Mouse (Mus musculus) hindbrain, embryonic 11.5 days (tissue): Measurements from ENCODE around the gene Btbd3. TPM values are rescaled to one million over a fixed set of nuclear protein-coding genes. Genes with fewer than 3 reads are reported as not detected.

Source experiments
- ATAC-seq: fragments of 200-750 bp; cut with Nextera tagmentation; 2 replicates; pipeline ENCODE4 v1.8.0; 2017; ENCODE audit warnings: mild to moderate bottlenecking, moderate TSS enrichment, moderate library complexity; ENCODE audit not compliant: low FRiP score
- DNase-seq: peaks from one replicate; pipeline ENCODE4 v3.0.0-alpha.2; 2015; ENCODE audit warnings: low spot score
- H3K27ac ChIP-seq: fragments of 300-500 bp; sonication (generic); 2 replicates; pipeline ENCODE4 v1.5.1; 2014; ENCODE audit warnings: mild to moderate bottlenecking, low read depth, low read length
- H3K27me3 ChIP-seq: fragments of 300-500 bp; sonication (generic); 2 replicates; pipeline ENCODE4 v1.6.1; 2014; ENCODE audit warnings: mild to moderate bottlenecking, low read length, moderate library complexity, mixed read lengths; ENCODE audit not compliant: control insufficient read depth, insufficient read depth
- H3K36me3 ChIP-seq: fragments of 300-500 bp; sonication (generic); 2 replicates; pipeline ENCODE4 v1.6.1; 2014; ENCODE audit warnings: mild to moderate bottlenecking, low read length, moderate library complexity, mixed read lengths; ENCODE audit not compliant: control insufficient read depth, insufficient read depth
- H3K4me1 ChIP-seq: fragments of 300-500 bp; sonication (generic); replicated peaks from 2 replicates; pipeline ENCODE4 v1.6.1; 2014; ENCODE audit warnings: low read length, mixed read lengths; ENCODE audit not compliant: control insufficient read depth, insufficient read depth
- H3K4me2 ChIP-seq: fragments of 300-500 bp; sonication (generic); replicated peaks from 2 replicates; pipeline ENCODE4 v1.6.1; 2014; ENCODE audit warnings: mild to moderate bottlenecking, low read depth, low read length
- H3K4me3 ChIP-seq: fragments of 300-500 bp; sonication (generic); 2 replicates; pipeline ENCODE4 v1.5.1; 2014; ENCODE audit warnings: low read depth, low read length
- H3K9ac ChIP-seq: fragments of 300-500 bp; sonication (generic); 2 replicates; pipeline ENCODE4 v1.6.1; 2014; ENCODE audit warnings: low read depth, low read length
- H3K9me3 ChIP-seq: fragments of 300-500 bp; sonication (generic); 2 replicates; pipeline ENCODE4 v1.6.1; 2016; ENCODE audit warnings: low read length; ENCODE audit not compliant: control insufficient read depth
- WGBS: fragments of 180-500 bp; shearing (Covaris S2); extraction: QIAGEN DNeasy Blood & Tissue Kit; methylation state at CpG from one replicate; pipeline ENCODE4 v1.1.7; 2014; 5-methylcytosine and 5-hydroxymethylcytosine counted together
- polyA plus RNA-seq: library from polyadenylated mRNA; unstranded; fragments of >200 nt; fragmentation: Nextera tagmentation; extraction: Ambion mirVana; gene quantifications from 2 replicates; pipeline ENCODE4 v1.2.1, GENCODE M21; 2014

The Btbd3 gene
- polyA plus RNA-seq, 1 experiment from 2014 or later, result 19.3 TPM

- Histone ChIP-seq H3K9me3 (no peaks in the 10 kb centered on the region), H3K4me3 (no peak overlapping the region), H3K27me3 (no peaks in the 10 kb centered on the region), H3K27ac (no peak overlapping the region), H3K9ac (no peak overlapping the region), H3K4me2 (no peak overlapping the region), H3K36me3 (no peaks in the 10 kb centered on the region), H3K4me1 (no peaks in the 10 kb centered on the region)
- DNase-seq (no peak), ATAC-seq (no peak)
- 83% methylated on average over 11 of the region's 11 CpGs for WGBS
Measured at GRCm38 (mm10) chr2:138555106-138555862, 298.9 kb downstream of the Btbd3 start.

GRCm38 (mm10) chr2:138585930-138586329 lies 329.6 kb downstream of the Btbd3 start:
- Histone ChIP-seq H3K27ac (no peak overlapping the region), H3K4me3 (no peak overlapping the region), H3K36me3 (no peaks in the 10 kb centered on the region), H3K9ac (no peak overlapping the region), H3K4me1 (no peaks in the 10 kb centered on the region), H3K27me3 (no peaks in the 10 kb centered on the region), H3K4me2 (no peak overlapping the region), H3K9me3 (no peaks in the 10 kb centered on the region)
- ATAC-seq (no peak), DNase-seq (no peak)
- WGBS, result 90% methylated on average over 2 of the region's 2 CpGs

GRCm38 (mm10) chr2:138587335-138587734 lies 331.0 kb downstream of the Btbd3 start:
- H3K4me2 ChIP-seq, result no peak overlapping the region
- no peak overlapping the region for H3K9ac ChIP-seq
- no peak overlapping the region for H3K27ac ChIP-seq
- H3K4me3 ChIP-seq, result no peak overlapping the region
- H3K27me3 ChIP-seq, result no peaks in the 10 kb centered on the region
- H3K36me3 ChIP-seq, result no peaks in the 10 kb centered on the region
- DNase-seq (no peak), ATAC-seq (no peak)
- no peaks in the 10 kb centered on the region for H3K4me1 ChIP-seq
- WGBS, result 86% methylated on average over 2 of the region's 2 CpGs
- H3K9me3 ChIP-seq, result no peaks in the 10 kb centered on the region

DNA sequence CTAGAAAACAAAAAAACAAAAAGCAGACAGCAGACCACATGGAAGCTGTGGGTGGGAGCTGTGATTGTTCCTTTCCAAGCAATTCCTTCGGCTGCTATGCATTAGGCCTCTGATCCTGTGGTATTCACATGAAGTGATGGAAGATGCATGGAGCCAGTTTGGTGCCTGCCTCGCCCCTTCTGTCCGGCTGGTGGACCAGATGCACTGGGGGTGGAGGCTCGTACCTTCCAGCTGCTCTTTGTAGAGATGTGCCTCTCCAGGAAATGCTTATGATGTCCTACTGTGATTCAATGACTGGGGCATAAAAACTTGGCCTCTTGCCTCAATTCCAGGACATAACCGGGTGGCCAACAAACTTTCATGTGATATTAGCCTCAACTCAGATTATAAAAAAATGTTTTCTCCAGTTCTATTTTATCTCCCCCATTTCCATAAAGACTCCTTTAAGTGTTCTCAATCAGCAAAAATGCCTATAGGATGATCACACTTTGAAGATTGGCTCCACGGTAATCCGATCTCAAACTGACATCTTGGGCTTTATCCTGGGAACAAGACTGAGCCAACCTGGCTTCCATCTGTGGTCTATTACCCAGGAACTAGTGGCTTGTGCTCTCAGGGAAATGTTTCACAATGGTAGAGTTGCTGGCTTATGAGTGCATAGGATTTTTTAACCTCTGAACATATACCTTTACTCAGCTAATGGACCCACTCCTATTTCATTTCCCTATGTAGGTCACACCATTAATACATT lies 331.6 kb downstream of the Btbd3 start:
- DNase-seq, result no peak
- Histone ChIP-seq H3K27ac (no peak overlapping the region), H3K36me3 (no peaks in the 10 kb centered on the region), H3K4me2 (no peak overlapping the region), H3K4me3 (no peak overlapping the region), H3K27me3 (no peaks in the 10 kb centered on the region), H3K9ac (no peak overlapping the region), H3K9me3 (no peaks in the 10 kb centered on the region), H3K4me1 (no peaks in the 10 kb centered on the region)
- WGBS, result 78% methylated on average over 7 of the region's 7 CpGs
- no peak for ATAC-seq

DNA sequence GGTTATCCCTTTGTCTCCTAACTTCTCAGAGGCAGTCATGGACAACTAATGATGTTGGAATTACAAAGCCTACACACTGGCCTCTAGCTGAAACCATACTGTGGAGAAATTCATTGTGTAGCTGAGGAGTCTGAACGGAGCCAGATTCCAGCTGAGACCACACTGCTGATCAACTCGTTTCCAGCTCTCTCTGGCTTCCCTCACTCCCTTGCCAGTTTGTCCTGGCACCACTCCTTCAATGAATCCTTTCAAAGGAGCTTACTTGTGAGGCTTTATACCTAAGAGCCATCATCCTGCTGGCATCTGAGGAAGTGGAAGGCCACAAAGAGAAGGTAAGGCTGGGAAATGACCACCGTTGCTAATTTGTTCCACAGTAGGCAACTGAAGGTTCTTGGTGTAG lies 332.7 kb downstream of the Btbd3 start:
- Histone ChIP-seq H3K27me3 (no peaks in the 10 kb centered on the region), H3K4me1 (no peaks in the 10 kb centered on the region), H3K36me3 (no peaks in the 10 kb centered on the region), H3K9ac (no peak overlapping the region), H3K4me3 (no peak overlapping the region), H3K27ac (no peak overlapping the region), H3K9me3 (no peaks in the 10 kb centered on the region), H3K4me2 (no peak overlapping the region)
- ATAC-seq, result no peak
- DNase-seq, result no peak
- WGBS, result 78% methylated on average over 3 of the region's 3 CpGs

- 69% methylated on average over 1 of the region's 1 CpGs for WGBS
- no peak overlapping the region for H3K4me2 ChIP-seq
- H3K9me3 ChIP-seq, result no peaks in the 10 kb centered on the region
- ATAC-seq, result no peak
- H3K27ac ChIP-seq, result no peak overlapping the region
- H3K9ac ChIP-seq, result no peak overlapping the region
- H3K4me3 ChIP-seq, result no peak overlapping the region
- no peaks in the 10 kb centered on the region for H3K27me3 ChIP-seq
- no peaks in the 10 kb centered on the region for H3K4me1 ChIP-seq
- no peak for DNase-seq
- no peaks in the 10 kb centered on the region for H3K36me3 ChIP-seq
Measured at GRCm38 (mm10) chr2:138590307-138590706, 333.9 kb downstream of the Btbd3 start.

DNA sequence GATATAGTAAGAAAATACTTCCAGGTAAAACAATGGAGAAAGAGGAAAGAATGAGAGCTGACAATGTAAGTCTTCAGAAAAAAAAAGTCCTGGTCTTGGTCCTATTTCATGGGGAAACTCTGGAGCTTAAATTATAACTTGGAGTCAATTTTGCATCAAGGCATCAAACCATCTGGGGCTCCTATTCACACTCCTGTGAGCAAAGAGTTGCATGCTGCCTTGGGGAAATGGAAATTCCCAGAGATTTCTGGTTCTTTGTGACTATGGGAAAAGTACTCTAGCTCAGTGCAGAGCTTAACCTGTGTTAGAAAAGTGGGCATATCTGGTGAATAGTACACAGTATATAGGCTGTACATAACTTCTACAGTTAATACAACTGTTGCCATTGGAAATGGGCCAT lies 356.0 kb downstream of the Btbd3 start:
- ATAC-seq, result no peak
- DNase-seq, result no peak
- no peaks in the 10 kb centered on the region for H3K27me3 ChIP-seq
- H3K9ac ChIP-seq, result no peak overlapping the region
- H3K9me3 ChIP-seq, result no peaks in the 10 kb centered on the region
- H3K4me1 ChIP-seq, result no peaks in the 10 kb centered on the region
- no peak overlapping the region for H3K4me2 ChIP-seq
- no peak overlapping the region for H3K27ac ChIP-seq
- H3K4me3 ChIP-seq, result no peak overlapping the region
- no peaks in the 10 kb centered on the region for H3K36me3 ChIP-seq

DNA sequence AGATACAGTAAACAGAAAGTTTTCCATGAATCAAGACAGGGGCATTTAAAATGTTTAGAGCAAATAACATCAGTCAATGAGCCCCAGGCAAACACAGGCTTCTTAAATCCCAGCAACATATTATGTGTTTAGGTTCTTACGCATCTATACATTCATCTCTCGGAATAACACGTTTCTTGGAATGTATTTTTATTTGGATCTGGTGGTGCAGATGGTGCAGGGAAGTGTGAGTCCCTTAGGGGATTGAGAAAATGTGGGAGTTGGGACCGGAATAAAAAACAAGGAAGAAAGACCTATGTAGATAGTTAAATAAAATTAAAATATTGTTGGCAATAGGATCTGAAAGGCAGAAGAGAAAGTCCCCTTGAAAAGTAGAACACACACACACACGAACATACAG lies 361.1 kb downstream of the Btbd3 start:
- no peak overlapping the region for H3K27ac ChIP-seq
- no peak overlapping the region for H3K4me2 ChIP-seq
- H3K9me3 ChIP-seq, result no peaks in the 10 kb centered on the region
- no peak for ATAC-seq
- no peaks in the 10 kb centered on the region for H3K4me1 ChIP-seq
- no peak overlapping the region for H3K4me3 ChIP-seq
- H3K27me3 ChIP-seq, result no peaks in the 10 kb centered on the region
- 89% methylated on average over 5 of the region's 5 CpGs for WGBS
- H3K36me3 ChIP-seq, result no peaks in the 10 kb centered on the region
- no peak for DNase-seq
- no peak overlapping the region for H3K9ac ChIP-seq
